Mouse (Mus musculus) limb, embryonic 11.5 days (tissue): Measurements from ENCODE around the gene Tekt5. TPM values are rescaled to one million over a fixed set of nuclear protein-coding genes. Genes with fewer than 3 reads are reported as not detected.

ENCODE experiments used
- ATAC-seq: fragments of 200-750 bp; cut with Nextera tagmentation; 2 replicates; pipeline ENCODE4 v1.8.0; 2017; ENCODE audit warnings: low read depth; ENCODE audit not compliant: insufficient number of reproducible peaks, low FRiP score, low TSS enrichment
- DNase-seq: peaks from one replicate; pipeline ENCODE4 v3.0.0-alpha.2; 2015; ENCODE audit warnings: low spot score
- H3K27ac ChIP-seq: fragments of 300-500 bp; sonication (generic); replicated peaks from 2 replicates; pipeline ENCODE4 v1.5.1; 2014; ENCODE audit warnings: low read depth, mild to moderate bottlenecking, low read length
- H3K27me3 ChIP-seq: fragments of 300-500 bp; sonication (generic); 2 replicates; pipeline ENCODE4 v1.6.1; 2014; ENCODE audit warnings: mild to moderate bottlenecking, low read length, mixed read lengths; ENCODE audit not compliant: control insufficient read depth, insufficient read depth
- H3K36me3 ChIP-seq: fragments of 300-500 bp; sonication (generic); 2 replicates; pipeline ENCODE4 v1.6.1; 2014; ENCODE audit warnings: mild to moderate bottlenecking, low read length, moderate library complexity, mixed read lengths; ENCODE audit not compliant: control insufficient read depth, insufficient read depth
- H3K4me1 ChIP-seq: fragments of 300-500 bp; sonication (generic); 2 replicates; pipeline ENCODE4 v1.6.1; 2014; ENCODE audit warnings: low read length, mixed read lengths; ENCODE audit not compliant: control insufficient read depth, insufficient read depth
- H3K4me2 ChIP-seq: fragments of 300-500 bp; sonication (generic); 2 replicates; pipeline ENCODE4 v1.6.1; 2014; ENCODE audit warnings: low read depth, mild to moderate bottlenecking, moderate library complexity; ENCODE audit not compliant: severe bottlenecking
- H3K4me3 ChIP-seq: fragments of 300-500 bp; sonication (generic); 2 replicates; pipeline ENCODE4 v1.5.1; 2014; ENCODE audit warnings: low read depth, low read length
- H3K9ac ChIP-seq: fragments of 300-500 bp; sonication (generic); 2 replicates; pipeline ENCODE4 v1.6.1; 2014; ENCODE audit warnings: mild to moderate bottlenecking, low read length
- H3K9me3 ChIP-seq: fragments of 300-500 bp; sonication (generic); 2 replicates; pipeline ENCODE4 v1.6.1; 2016; ENCODE audit warnings: low read length; ENCODE audit not compliant: control insufficient read depth
- WGBS: fragments of 180-500 bp; shearing (Covaris S2); extraction: QIAGEN DNeasy Blood & Tissue Kit; methylation state at CpG from one replicate; pipeline ENCODE4 v1.1.7; 2014; 5-methylcytosine and 5-hydroxymethylcytosine counted together
- polyA plus RNA-seq: library from polyadenylated mRNA; unstranded; fragments of >200 nt; fragmentation: Nextera tagmentation; extraction: Ambion mirVana; gene quantifications from 2 replicates; pipeline ENCODE4 v1.2.1, GENCODE M21; 2014

The Tekt5 gene
- polyA plus RNA-seq, 1 experiment from 2014 or later = not detected

DNA sequence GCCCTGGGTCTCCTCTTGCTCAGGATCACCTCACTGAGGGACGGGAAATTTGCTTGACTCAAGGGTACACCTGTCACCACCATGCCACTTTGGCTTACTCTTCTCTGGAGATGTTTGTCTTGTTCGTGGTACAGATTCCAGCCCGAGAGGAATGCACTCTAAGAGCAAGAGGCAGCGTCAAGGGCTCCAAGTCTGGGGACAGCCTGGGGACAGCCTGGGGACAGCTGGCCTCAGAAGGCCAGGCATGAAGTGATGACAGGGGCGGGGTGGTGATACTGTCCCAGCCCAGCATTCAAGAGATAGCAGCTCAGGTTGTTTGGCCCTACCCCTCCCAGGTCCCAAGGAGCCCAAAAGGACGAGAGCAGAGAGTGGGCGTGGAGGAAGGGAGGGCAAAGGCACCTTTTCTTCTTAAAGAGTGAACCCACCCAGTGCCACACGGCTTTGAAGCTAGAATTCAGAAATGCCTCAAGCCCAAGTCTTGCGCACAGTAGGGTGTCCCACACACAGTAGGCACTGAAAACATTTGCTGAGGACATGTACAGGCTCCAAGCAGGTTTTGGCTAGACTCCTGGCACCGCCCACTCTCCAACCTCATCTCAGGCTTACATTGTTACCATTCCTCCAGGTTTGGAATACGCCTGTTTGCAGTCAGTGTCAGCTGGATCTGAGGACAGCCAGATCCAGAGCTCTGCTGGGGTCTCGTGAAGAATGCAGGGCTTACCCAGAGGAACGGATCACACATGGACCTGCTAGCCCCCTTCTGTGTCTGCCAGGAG, 57.7 kb downstream of the Tekt5 start:
- ATAC-seq (no peak), DNase-seq (no peak)
- no peak overlapping the region for H3K27ac ChIP-seq
- no peaks in the 10 kb centered on the region for H3K9me3 ChIP-seq
- no peaks in the 10 kb centered on the region for H3K36me3 ChIP-seq
- 76% methylated on average over 13 of the region's 13 CpGs for WGBS
- H3K27me3 ChIP-seq = no peaks in the 10 kb centered on the region
- H3K4me1 ChIP-seq = 0 out of 2 replicates have a peak, but pooled peaks cover 3% of the 10 kb centered on the region
- H3K9ac ChIP-seq = no peak overlapping the region
- no peak overlapping the region for H3K4me3 ChIP-seq
- no peak overlapping the region for H3K4me2 ChIP-seq

- H3K27me3 ChIP-seq = no peaks in the 10 kb centered on the region
- H3K4me3 ChIP-seq = no peak overlapping the region
- no peak for ATAC-seq
- no peak overlapping the region for H3K4me2 ChIP-seq
- no peaks in the 10 kb centered on the region for H3K9me3 ChIP-seq
- DNase-seq = no peak
- no peak overlapping the region for H3K27ac ChIP-seq
- no peaks in the 10 kb centered on the region for H3K36me3 ChIP-seq
- WGBS = 93% methylated on average over 19 of the region's 19 CpGs
- 0 out of 2 replicates have a peak, but pooled peaks cover under 1% of the 10 kb centered on the region for H3K4me1 ChIP-seq
- no peak overlapping the region for H3K9ac ChIP-seq
These were observed 58.6 kb downstream of the Tekt5 start for GRCm38 (mm10) chr16:10336454-10337421.

GRCm38 (mm10) chr16:10335953-10336352, 59.3 kb downstream of the Tekt5 start:
- Histone ChIP-seq H3K27ac (no peak overlapping the region), H3K27me3 (no peaks in the 10 kb centered on the region), H3K4me3 (no peak overlapping the region), H3K9ac (no peak overlapping the region), H3K36me3 (no peaks in the 10 kb centered on the region), H3K9me3 (no peaks in the 10 kb centered on the region), H3K4me1 (no peaks in the 10 kb centered on the region), H3K4me2 (no peak overlapping the region)
- WGBS = 90% methylated on average over 2 of the region's 2 CpGs
- no peak for ATAC-seq
- DNase-seq = no peak

GRCm38 (mm10) chr16:10332732-10333131, 62.6 kb downstream of the Tekt5 start:
- H3K9me3 ChIP-seq = no peaks in the 10 kb centered on the region
- H3K4me2 ChIP-seq = no peak overlapping the region
- DNase-seq = no peak
- no peaks in the 10 kb centered on the region for H3K36me3 ChIP-seq
- no peak overlapping the region for H3K9ac ChIP-seq
- WGBS = 41% methylated on average over 7 of the region's 7 CpGs
- ATAC-seq = no peak
- H3K27ac ChIP-seq = no peak overlapping the region
- no peak overlapping the region for H3K4me3 ChIP-seq
- no peaks in the 10 kb centered on the region for H3K27me3 ChIP-seq
- H3K4me1 ChIP-seq = peaks cover 6% of the 10 kb centered on the region; the same call in 1 of the 2 replicates

- ATAC-seq (no peak), DNase-seq (no peak)
- Histone ChIP-seq H3K9me3 (no peaks in the 10 kb centered on the region), H3K27me3 (no peaks in the 10 kb centered on the region), H3K9ac (no peak overlapping the region), H3K4me1 (peaks cover 8% of the 10 kb centered on the region; the same call in 1 of the 2 replicates), H3K4me2 (no peak overlapping the region), H3K4me3 (no peak overlapping the region), H3K36me3 (no peaks in the 10 kb centered on the region), H3K27ac (no peak overlapping the region)
- 81% methylated on average over 12 of the region's 12 CpGs for WGBS
These were observed 64.4 kb downstream of the Tekt5 start for GRCm38 (mm10) chr16:10330586-10331495.

- Histone ChIP-seq H3K4me3 (no peak overlapping the region), H3K4me1 (peaks cover 8% of the 10 kb centered on the region; the same call in 1 of the 2 replicates), H3K4me2 (no peak overlapping the region), H3K27me3 (no peaks in the 10 kb centered on the region), H3K27ac (no peak overlapping the region), H3K9me3 (no peaks in the 10 kb centered on the region), H3K36me3 (no peaks in the 10 kb centered on the region), H3K9ac (no peak overlapping the region)
- DNase-seq = peak; percentile 35
- no peak for ATAC-seq
- 54% methylated on average over 13 of the region's 13 CpGs for WGBS
These were observed 67.5 kb downstream of the Tekt5 start for GRCm38 (mm10) chr16:10327563-10328333.

GRCm38 (mm10) chr16:10319914-10320569, 75.2 kb downstream of the Tekt5 start:
- no peaks in the 10 kb centered on the region for H3K36me3 ChIP-seq
- H3K4me2 ChIP-seq = no peak overlapping the region
- H3K9ac ChIP-seq = no peak overlapping the region
- H3K27me3 ChIP-seq = peaks cover 3% of the 10 kb centered on the region; the same call in 1 of the 2 replicates
- DNase-seq (no peak), ATAC-seq (no peak)
- no peaks in the 10 kb centered on the region for H3K9me3 ChIP-seq
- 54% methylated on average over 17 of the region's 17 CpGs for WGBS
- H3K27ac ChIP-seq = no peak overlapping the region
- no peak overlapping the region for H3K4me3 ChIP-seq
- no peaks in the 10 kb centered on the region for H3K4me1 ChIP-seq
